Mouse (Mus musculus): Measurements from ENCODE around the gene Abhd4.
"Not testable (repeated sequence)": the region's sequence is repeated elsewhere in the genome, so short reads cannot be mapped to it uniquely, and the experiment has no call there.

Gene Abhd4

DNA sequence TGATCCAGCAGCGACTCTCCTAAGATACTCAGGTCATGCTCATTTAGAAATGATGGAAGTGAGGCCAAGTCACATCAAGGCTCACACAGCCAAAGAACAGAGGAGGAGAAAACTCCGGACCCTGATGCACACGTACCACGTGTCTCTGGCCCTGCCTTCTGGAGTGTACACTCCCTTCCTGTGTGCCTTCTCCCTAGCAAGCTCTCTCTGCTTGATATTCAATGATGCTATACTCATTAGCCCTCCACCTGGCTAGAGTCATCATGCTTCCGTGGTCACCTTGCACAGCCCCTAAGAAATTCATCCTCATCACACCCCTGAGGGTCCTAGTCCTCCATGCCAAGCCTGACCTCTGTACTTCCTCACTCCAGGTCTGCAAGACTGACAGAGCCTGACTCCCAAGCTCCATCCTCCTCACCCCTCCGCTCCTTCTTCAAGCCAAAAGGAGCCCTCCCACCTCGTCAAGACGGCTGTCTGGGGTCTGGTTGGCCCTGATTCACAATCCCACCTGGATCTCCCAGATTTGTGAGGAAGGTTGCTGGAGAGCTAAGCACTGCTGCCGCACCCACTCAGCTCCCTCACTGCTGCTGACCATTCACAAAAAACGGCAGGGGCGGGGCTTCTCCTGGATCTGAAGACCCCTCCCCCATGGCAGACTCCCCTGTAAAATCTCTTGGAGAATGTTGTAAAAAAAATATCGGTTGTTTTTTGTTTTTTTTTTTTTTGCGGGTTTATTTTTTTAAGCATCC is 30.5 kb upstream of the Abhd4 start:
- DNase-seq (ENCODE audit: low spot score): no peak

DNA sequence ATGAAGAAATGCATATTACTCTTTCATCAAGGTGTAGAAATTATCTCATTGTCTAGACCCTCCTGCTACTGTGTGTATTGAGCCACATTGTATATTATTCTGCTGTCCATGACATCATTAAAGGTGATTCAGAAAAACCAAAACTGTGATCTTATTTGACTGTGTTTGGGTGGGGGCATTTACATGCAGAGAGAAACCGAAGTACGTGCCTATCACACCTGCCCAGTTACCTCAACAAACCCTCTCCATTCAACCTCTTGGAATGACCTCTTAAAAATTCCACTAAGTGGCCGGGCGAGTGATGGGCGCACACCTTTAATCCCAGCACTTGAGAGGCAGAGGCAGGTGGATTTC is 29.9 kb upstream of the Abhd4 start:
- no peak for DNase-seq (ENCODE audit: low spot score)

DNA sequence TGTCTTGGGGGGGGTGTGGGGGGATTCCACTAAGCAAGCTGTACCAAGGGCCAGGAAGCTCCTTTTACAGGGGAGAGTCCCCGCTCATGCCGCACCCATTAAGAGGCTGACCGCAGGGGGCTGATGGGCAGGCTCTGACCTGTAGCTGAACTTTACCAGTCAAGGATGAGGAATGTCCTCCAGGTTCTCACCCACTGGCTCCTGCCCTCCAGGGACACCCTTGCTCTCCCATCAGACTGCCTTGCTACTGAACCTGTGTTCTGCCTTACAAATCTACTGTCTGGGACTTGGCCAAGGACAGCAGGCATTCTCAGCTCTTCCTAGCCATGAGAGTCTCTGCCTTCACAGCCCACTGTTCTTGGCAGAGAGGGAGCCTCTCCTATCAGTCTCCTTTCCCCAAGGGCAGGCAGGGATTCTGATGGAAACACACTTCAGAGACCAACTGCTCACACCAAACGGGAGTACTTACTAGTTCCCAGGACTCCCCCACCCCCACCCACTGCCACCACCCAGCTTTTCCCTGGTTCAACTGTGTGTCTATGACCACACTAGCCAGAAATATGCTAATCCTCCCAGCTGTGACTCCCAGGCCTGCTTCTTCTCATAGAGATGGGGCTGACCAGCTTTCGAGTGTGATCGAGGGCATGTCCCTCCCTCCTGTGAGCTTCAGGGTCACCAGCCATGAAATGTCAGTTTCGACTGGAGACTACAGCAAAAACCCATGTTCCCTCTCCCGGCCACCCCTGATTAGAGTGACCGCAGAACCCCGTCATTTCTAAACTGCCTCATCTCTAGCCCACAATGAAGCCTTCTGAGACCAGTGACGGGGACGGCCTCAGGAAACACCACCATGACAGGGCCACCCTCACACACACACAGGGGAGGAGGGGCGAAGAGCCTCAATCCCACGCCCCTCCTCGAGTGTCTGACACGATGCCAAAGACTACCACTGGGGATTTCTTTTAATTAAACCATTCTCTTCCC is 29.2 kb upstream of the Abhd4 start:
- peak; percentile 29 for DNase-seq (ENCODE audit: low spot score)

DNA sequence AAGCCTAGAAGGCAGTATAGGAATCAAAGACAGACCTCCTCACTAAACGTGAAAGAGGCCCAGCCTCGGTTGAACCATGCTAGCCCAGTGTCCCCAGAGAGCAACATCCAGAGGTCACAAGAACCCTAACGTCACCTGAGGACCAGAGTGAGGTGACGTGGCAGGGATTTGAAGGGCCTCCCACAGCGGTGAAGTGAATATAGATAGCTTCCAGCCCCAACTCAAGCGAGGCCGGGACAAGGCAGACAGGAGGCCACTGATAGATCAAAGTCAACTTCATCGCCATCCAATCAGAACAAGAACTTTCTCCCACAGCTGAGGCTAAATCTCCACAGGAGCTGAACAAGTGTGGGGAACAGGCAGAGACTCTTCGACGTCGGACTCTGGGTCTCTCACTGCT is 28.3 kb upstream of the Abhd4 start:
- no peak for DNase-seq (ENCODE audit: low spot score)

DNA sequence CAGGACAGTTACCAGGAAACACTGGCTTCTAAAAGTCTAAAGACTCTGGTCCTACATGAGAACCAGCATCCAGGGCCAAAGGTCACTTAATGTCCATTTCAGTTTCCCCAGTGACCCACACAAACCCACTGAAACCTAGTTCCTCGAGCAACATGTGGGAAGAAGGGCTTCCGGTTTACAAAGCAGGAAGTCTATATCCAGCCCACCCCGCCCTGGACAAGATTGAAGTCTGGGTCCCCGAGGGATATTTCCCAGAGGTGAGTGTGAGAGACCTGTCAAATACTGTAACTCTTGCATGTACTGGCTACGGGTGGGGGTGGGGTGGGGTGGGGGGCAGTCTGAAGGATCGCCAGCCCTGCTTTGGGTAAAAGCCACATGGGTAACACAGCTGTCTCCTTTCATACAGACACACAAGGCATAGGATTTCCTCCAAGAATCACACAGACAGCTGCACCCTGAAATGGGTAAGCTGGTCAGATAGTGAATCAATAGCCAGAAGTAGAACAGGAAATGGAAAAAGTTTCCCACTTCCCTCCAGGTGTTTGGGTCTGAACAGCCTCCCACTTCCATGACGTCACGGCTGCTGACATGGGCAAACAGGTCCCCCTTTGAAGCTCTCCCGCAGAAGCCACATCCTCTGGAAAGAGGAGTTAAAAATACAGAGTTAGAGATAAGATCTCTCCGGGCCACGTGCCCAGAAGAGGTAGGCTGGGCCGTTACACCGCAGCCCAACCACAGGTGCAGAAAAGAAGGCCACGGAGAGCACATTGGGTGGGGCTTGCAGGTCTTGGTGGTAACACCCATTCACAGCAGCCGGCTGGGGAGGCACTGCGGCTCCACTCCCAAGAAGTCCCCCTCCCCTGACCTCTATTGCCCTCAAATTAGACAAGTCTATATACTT is 26.8 kb upstream of the Abhd4 start:
- peak; percentile 55 for DNase-seq (ENCODE audit: low spot score)

DNA sequence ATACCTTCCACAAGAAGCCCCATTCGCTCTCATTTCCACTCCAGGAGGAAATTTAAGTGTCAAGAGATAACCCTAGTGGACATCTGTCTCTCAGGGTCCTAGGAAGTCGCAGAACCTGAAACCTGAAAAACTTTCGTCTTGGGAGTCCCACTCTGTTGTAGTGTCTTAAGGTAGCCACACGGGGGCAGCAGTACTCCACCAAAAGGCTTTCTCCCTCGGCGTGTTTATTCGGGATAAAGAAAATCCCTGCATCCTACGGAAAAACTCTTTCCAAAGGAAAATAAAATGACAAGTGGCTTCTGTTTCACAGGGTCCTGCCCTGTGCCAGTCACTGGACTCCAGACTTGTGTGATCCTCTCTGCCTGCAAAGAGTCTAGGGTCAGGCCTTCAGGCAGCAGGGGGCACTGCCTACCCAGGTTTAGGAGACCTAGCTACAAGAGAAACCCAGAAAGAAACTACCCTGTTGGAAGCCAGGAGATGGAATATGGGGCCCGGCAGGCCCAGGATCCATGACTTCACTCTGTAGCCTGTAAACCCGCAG is 26.0 kb upstream of the Abhd4 start:
- peak; percentile 78 for DNase-seq (ENCODE audit: low spot score)

DNA sequence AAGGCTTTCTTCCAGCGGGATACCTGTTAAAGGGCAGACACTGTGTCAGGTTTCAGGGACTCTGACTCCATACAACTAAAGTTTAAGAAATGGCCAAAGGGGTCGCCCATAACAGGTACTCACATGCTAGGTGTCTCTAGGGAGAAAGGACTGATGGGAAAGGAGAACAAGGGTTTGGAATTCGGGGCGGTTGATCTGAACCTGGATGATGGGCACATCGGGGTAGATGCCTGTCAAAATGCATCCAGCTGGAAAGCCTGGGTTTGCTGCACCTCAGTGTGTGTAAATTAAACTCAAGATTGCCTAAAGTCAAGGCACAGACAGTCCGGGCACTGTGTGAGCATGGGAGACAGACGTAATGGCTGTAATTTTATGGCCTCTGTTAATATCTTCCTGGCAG is 25.5 kb upstream of the Abhd4 start:
- DNase-seq (ENCODE audit: low spot score): no peak

DNA sequence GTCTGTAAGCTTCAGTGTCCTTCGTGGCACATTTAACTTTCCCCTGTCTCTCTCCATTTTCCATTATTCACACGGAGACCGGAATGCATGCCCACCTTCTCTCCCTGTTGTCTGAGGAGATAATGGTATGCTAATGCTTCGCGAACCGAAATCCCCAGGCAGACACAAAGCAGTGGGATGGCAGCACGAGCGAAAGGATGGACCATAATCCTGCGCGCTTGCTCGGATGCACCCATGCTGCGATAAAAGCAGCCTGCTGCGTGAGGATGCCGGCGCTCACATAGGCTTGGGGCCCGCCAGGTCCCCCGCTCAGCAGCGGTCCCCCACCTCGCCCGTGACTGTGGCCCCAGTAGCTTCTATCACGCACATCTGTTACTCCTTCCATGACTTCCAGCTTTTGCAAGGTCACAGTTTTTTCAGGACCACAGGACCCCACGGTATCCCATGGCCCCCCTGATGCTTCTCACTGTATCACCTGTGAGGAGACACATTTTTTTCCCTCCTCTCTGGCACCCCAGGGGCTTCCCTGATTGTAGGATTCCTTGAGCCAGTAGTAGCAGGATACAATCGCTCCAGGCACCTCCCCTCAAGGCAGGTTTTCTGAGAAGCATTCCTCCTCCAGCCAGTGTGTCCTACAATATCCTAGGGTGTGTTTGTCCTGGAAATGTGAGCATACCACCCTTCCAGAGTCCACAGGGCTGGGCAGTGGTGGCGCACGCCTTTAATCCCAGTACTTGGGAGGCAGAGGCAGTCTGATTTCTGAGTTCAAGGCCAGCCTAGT is 24.9 kb upstream of the Abhd4 start:
- no peak for DNase-seq (ENCODE audit: low spot score)

DNA sequence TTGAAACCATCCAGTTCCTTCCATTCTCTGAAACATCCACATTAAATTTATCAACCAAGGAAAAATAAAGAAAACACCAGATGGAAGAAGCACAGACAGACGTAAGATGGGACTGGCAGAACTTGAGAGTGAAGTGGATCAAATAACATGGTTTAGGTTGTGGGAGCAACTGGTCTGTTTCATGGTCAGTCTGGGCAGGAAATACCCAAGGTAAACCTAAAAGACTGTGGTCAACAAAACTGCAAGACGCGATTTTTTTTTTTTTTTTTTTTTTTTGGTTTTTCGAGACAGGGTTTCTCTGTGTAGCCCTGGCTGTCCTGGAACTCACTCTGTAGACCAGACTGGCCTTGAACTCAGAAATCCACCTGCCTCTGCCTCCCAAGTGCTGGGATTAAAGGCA is 24.1 kb upstream of the Abhd4 start:
- not testable (repeated sequence) for DNase-seq (ENCODE audit: low spot score)

DNA sequence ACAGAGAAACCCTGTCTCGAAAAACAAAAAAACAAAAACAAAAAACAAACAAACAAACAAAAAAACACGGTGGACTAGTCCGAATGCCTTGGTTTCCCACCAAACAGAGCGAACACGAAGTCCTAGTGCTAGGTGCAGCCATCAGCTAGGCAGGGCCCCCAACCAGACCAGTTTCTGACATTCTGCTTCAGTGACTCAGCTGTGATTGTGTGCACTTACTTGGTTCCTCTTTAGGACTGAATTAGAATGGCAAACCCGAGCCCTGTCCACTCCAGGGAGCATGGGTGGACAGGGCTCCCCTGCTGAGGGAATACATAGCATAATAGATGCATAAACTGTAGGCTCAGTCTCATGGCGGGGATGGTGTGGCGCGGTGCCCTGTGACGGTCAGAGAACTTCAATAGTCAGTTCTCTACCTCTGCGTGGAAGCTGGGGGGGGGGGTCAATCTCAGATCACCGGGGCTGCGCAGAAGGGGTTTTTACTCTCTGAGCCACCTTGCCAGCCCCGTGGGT is 23.3 kb upstream of the Abhd4 start:
- DNase-seq (ENCODE audit: low spot score): no peak

DNA sequence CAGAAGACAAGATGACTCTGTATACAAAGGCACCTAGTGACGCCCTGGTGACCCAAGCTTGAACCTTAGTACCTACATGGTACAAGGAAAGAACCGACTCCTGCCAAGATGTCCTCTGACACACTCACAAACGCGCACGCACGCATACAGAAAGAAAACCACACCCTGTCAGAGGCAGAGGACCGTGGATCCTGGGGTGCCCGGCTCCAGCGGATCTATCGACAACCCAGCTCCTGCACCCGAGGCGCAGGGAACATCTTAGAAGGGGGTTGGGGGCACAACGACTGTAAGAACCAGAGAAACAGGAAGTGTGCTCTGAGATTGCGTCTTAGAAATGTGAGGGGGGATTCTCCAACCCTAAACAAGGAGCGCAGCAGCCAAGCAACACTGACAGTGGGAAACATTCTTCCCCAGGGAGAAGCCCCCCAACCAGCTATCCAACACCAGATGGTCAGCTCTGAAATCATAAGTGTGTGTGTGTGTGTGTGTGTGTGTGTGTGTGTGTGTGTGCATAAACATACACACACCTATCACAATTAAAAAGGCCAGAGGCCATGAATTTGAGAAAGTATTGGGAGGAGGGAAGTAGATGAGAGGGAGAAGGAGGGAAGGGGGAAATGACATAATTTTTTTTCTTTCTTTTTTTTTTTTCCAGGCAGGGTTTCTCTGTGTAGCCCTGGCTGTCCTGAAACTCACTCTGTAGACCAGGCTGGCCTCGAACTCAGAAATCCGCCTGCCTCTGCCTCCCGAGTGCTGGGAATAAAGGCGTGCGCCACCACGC is 22.6 kb upstream of the Abhd4 start:
- DNase-seq (ENCODE audit: low spot score): no peak

DNA sequence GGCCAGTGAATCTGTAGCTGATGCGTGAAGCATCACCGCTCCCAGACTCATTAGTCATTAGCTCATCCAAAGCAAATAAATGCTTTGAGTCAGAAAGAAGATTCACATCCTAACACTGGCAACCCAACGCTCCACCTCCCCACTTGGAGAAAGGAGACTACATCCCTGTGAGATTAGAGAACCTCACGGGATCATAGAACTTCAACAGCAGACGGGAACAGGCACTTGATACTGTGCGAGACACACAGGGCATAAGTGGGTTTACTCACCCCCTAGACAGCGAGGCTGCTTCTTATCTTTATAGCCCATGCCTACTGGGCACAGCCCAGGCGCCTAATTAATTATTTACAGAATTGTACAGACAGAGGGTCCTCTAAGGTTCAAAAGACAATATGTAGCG is 21.8 kb upstream of the Abhd4 start:
- DNase-seq (ENCODE audit: low spot score): peak; percentile 45

DNA sequence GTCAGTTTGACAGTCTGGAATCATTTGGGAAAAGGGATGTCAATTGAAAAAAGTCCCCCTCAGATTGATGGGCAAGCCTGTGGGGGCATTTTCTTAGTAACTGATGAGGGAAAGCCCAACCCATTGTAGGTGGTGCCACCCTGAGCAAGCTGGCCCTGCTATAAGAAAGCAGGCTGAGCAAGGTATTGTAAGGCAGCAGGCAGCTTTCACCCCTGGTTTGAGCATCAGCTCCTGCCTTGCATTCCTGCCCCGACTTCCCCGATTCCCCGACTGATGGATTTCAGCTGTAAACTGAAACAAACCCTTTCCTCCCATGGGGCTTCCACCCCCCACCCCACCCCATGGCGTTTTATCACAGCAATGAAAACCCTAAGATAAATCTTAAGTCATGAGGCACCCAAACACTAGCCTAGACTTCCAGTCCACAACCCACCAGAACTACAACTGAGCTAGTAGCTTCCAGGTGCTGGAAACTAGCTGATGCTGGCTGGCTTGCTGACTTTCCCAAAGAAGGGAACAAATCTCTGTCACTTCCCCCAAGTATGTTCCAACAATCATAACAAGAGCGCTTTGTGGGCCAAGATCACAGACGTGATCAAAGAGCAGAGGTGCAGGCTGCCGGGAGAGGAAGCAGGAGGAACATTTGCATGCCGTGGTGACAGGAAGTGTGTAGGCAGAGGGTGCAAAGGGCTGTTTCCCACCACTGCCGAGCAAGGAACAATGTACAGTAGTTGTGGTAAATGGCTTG is 21.0 kb upstream of the Abhd4 start:
- DNase-seq (ENCODE audit: low spot score): no peak

DNA sequence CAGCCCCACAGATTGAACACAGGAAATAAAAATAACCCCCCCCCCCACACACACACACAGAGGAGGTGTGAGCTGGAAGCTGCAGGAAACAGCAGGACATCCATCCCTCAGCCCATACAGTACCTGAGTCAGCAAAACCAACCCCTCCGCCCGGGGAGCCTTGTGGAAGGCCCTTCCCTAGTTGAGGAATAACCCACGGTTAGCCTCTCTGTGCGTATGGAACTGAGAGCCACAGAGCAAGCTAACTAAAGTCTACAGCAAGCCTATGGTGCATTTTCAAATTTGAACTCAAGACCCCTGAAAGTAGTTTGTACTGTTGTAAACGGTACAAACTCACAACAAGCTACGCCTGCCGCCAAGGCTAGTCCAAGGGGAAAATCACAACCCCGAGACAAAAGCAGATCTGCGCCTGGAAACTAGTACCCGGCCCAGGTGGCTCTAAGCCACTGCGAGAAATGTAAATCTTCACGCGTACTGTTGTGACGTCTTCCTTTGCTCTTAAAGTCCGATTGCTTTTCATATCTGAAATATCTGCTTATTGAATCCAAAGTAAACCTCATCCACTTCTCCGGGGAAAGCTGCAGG is 20.3 kb upstream of the Abhd4 start:
- DNase-seq (ENCODE audit: low spot score): no peak

DNA sequence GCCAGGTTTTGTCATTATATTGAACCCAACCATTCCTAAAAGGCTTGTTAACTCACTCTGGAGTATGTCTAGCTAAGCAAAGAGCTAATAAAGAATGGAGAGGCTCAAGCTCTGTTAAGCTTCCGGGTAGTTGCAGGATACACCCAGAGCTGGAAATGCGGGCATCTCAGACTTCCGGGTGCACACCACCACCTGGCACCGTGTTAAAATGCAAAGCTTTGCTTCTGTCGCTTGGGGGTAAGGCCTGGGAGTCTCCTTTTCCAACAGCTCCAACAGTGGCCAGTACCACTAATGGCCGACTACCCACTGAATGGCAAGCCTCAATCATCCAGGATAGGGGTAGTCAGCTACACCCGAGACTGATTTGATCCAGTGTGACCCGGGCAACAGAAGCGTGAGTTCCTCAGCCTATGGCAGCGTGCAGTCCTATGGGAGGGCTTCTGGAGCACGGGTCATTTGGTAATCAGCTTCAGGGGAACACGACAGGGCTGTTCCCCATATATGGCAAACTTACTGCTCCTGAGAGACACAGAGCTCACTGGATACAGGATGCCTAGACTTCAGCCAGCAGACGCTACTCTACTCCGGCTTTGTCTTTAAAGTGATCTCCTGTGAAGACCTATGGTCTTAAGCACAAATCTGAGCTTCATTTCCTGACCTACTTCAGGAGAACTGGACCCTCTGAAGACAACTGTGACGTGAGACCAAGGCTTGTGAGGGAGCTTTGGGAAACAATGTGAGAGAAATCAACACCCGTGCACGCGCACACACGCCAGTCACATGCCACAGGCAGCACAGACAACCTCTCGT is 19.6 kb upstream of the Abhd4 start:
- no peak for DNase-seq (ENCODE audit: low spot score)

DNA sequence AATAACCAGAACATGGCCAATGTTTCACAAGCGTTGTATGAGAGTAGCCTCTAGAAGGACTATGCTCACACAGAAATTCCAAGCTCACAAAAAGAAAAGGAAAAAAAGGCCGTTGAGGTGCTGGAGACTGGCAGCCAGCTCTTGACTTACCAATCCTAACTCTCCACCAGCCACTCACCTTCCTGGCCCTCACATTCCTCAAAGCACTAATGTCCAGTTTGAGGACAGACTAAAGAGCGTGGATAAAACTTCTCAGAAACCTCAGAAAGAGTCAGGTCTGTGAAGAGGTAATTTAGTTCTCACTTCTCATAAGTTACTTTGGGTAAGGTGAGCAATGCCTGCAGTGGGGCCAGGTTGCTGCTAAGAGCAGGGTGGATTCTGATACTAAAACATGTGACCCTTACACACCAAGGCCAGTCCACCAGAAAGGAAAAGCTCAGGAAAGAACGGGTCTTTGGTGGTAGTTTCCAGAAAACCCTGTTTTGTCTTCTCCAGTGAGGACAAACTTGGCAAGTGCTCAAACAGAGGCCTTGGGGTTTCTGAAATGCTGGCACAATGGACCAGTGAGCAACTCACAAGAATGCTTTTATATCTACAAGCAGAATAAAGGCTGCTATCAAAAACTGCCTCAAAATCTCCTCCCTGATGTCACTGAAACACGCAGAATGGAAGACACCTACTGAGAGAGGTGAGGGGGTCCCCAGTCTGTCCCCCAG is 18.0 kb upstream of the Abhd4 start:
- DNase-seq (ENCODE audit: low spot score): no peak

DNA sequence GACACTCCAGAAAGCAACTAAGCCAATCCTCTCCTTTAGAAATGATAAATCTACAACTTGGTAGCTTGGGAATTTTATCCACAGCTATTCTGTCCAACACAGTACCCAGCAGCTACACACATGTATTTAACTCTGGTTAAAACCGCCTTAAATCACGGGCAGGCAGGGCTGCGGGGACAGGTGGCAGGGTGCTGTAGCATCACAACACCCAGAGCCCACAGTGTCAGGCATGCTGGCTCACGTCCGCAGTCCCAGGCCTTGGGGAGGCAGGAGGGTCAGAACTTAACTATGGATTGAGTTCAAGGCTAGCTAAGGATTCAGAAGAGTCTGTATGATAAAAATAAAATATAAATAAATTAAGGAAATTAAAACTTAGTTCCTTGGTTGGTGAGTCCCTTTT is 17.1 kb upstream of the Abhd4 start:
- DNase-seq (ENCODE audit: low spot score): no peak

All from MN1 (cell line).